Mouse (Mus musculus): Measurements from ENCODE around the gene 4930442H23Rik.
"Not testable (repeated sequence)": the region's sequence is repeated elsewhere in the genome, so short reads cannot be mapped to it uniquely, and the experiment has no call there.

The 4930442H23Rik gene

GRCm38 (mm10) chr10:81198230-81198629, 14.6 kb upstream of the 4930442H23Rik start:
- DNase-seq (ENCODE audit: extremely low spot score), result peak; percentile 68

GRCm38 (mm10) chr10:81197305-81197704, 13.7 kb upstream of the 4930442H23Rik start:
- DNase-seq (ENCODE audit: extremely low spot score), result no peak

- DNase-seq (ENCODE audit: extremely low spot score), result no peak
These were observed 12.9 kb upstream of the 4930442H23Rik start for GRCm38 (mm10) chr10:81196470-81197065.

DNA sequence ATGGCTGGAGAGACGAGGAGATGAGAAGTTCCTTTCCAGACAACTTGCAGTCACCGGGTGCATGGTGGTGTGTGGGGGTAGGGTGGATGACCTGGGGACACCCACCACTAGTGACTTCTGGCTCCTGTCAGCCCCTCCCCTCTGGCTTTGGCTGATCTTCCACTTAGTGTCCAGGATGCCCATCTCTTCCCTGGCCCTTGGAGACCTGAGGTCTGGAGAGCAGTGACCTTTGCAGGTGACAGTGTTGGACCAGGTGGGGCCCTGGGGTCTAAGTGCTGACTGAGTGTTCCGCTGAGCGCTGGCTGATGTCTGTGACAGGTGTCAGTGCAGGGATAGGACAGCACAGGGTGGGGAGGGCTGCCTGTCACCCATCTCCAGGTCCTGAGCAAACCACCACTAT, 11.7 kb upstream of the 4930442H23Rik start:
- DNase-seq (ENCODE audit: extremely low spot score), result no peak

DNA sequence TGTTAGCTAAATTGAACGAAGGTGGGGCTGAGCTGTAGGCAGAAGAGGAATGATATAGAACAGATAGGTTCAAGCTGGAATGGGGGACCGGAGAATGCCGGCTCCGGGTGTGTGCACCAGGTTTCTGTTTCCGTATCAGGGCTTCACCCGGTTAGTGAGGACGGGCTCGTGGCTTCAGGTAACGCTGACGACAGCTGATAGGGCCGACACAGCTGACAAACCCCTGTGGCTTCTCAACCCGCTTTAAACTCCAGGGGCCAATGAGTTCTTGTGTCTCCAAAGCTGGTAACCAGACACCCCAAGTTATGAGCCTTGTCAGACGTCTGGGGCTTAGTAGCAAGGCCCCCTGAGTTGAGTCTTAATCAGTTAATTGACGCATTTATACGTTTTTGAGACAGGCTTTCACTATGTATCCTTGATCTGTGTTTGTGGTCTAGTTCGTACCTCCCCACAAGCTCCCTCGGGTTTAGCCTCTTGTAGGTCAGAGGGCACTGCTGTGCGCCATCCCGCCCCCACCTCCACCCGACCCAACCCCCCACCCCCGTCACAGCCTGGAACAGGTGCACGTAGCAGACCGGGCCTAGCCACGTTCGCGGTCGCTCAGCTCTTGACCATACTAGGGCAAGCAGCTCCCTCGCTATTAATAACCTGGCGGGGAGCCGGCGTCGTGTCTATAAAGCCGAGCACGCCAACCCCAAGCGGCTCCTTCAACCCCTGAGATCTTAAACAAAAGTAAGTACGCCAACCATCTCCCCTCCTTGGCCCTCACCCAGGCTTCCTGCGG, 10.5 kb upstream of the 4930442H23Rik start:
- DNase-seq (ENCODE audit: extremely low spot score), result no peak

DNA sequence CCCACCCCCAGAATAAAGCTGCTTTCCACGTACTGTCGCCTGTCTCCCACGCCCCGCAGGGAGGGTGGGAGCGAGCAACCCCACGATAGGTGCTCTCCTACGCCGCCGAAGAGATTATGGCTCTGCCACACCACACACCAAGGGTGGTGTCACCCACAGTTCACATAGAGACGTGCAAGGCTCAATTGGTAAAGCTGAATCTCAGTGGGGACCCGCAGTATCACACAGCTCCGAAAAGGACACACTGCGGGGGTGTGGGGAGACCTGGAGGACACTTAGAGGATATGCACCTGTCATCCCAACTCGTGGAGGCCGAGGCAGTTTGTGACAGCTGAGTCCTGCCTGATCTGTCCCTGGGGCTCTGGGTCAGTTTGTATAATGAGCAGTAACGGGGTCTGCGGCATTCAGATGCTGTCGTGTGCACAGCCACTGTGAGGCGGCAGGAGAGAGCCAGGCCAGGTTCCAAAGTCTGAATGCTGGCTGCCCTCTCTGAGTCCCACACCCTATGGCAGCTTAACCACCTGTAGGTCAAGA, 9.4 kb upstream of the 4930442H23Rik start:
- DNase-seq (ENCODE audit: extremely low spot score), result no peak

GRCm38 (mm10) chr10:81192270-81192967, 8.8 kb upstream of the 4930442H23Rik start:
- peak; percentile 81 for DNase-seq (ENCODE audit: extremely low spot score)

DNA sequence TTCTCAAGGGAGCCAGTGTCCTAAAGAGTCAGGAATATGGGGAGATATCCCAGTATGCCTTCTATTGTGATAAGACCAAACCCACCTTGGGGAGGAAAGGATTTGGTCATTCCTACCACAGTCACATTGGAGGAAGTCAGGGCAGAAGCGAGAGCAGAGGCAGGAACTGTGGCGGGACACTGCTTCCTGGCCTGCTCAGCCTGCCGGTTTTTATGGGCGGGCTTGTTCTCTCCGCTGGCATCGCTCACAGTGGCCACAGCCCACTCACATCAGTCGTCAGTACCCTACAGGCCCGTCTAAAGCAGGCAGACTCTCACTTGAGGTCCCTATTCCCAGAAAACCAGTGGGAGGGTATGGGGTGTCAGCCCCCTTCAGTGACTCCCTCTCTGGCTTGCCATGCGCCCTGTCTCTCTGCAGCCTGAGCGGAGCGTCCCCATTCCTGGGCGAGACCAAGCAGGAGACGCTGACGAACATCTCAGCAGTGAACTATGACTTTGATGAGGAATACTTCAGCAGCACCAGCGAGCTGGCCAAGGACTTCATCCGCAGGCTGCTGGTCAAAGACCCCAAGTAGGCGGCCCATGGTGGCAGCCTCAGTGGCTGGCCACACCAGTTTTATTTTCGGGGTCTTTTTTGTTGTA, 7.8 kb upstream of the 4930442H23Rik start:
- no peak for DNase-seq (ENCODE audit: extremely low spot score)

- no peak for DNase-seq (ENCODE audit: extremely low spot score)
These were observed 7.3 kb upstream of the 4930442H23Rik start for GRCm38 (mm10) chr10:81190912-81191321.

DNA sequence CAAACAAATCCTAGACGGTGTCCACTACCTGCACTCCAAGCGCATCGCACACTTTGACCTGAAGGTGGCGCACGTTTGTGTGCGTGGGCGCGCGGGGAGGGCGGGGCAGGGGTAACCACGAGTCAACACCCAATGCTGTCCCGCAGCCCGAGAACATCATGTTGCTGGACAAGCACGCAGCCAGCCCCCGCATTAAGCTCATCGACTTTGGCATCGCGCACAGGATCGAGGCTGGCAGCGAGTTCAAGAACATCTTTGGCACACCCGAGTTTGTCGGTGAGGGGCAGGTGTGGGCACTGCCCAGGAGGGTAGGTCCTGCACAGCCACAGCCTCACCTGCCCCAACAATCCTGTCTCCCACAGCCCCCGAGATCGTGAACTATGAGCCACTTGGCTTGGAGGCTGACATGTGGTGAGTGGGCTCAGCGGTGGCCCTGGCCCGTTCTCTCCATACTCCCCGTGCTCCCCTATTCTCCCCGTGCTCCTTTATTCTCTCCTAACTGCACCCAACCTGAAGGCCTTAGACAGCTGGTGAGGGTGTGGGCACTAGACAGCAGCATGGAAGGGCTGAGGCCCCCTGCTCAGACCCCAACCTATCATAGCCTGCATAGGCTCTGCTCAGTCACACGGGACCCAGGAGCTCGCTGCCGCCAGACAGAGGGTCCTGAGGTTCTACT, 6.7 kb upstream of the 4930442H23Rik start:
- DNase-seq (ENCODE audit: extremely low spot score), result no peak

GRCm38 (mm10) chr10:81189821-81190220, 6.2 kb upstream of the 4930442H23Rik start:
- DNase-seq (ENCODE audit: extremely low spot score), result no peak

DNA sequence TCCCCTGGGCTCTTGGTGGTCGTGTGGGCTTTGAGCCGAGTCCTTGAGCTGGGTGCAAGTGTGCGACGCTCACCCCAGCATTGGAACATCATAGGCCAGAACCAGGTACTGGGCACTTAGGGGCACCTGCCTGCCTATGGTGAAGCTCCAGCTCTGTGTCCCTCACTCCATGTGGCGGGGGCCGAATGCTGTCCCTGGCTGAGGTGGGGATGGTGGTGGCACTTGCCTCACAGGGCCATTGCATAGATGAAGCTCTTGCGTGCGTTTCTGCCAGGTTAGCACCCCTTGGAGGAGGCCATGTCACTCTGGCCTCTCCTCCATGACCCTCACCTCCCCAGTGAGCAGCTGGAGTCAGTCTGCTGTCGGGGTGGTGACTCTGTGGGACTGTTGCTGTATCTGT, 3.5 kb upstream of the 4930442H23Rik start:
- no peak for DNase-seq (ENCODE audit: extremely low spot score)

DNA sequence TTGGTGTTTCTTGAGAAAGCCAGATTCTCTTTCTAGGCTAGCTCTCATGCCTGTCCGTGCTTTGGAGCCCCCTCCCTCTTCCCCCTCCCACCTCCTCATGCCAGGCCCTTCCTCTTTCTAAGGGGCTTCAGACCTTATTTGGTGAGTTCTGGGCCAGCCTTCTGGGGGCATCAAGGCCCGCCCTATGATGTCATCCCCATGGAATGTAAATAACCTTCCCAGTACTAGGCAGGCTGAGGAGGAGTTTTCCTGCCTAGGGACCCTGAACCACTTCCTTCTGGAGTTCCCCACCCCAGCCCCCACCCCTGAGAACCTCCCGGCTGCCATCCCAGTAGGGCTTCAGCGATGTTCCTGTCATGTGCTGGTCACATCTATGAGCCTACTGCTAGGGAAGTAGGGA, 1.1 kb upstream of the 4930442H23Rik start:
- DNase-seq (ENCODE audit: extremely low spot score), result no peak

DNA sequence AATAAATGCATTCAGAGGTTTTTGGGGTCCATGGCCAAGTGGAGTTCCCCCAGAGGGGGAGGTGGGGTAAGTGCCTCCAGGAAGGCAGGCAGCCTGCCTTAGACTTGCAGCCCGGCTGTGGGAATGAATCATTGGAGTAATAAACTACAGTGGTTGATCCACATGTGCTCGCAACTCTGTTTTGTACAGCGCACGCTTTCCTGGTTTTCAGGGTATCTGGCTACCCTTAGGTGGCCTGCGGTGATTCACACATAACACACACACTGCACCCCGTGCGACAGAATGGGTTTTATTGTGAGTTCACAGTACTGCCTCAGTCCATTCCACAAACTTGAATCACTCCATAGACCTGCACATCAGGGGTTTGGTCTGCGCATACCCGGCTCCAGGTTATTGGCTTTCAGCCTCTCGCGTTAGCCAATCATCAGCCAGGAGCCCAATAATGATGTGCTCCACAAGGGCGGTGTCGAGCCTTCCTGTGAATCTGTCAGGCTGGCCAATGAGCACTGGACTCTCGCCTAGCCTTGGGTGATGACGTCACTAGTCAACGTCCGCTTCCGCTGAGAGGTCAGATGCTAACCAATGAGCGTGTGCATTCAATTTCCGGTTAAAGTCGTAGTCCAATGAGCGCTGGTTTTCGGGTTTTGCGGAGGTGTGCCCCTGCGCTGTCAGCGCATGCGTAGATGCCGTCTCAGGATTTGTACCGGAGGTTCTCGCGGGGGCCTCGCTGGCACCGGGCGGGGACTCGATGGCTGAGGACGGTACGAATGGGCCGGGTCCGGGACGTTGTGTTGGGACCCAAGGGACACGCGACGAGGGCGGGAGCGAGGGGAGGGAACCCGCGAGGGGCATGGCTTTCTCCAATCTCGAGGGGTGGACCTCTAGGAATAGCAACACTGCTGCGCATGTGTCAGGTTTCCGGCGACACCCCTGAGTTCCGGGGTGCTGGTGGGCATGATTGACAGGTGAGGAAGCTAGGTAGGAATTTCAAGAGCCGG, 1.0 kb downstream of the 4930442H23Rik start, which contains the start of gene Dapk3:
Gene Dapk3, plus strand, starts transcription at position 670 of the 998 bp plus-strand sequence.
- peak; percentile 99 for DNase-seq (ENCODE audit: extremely low spot score)

DNA sequence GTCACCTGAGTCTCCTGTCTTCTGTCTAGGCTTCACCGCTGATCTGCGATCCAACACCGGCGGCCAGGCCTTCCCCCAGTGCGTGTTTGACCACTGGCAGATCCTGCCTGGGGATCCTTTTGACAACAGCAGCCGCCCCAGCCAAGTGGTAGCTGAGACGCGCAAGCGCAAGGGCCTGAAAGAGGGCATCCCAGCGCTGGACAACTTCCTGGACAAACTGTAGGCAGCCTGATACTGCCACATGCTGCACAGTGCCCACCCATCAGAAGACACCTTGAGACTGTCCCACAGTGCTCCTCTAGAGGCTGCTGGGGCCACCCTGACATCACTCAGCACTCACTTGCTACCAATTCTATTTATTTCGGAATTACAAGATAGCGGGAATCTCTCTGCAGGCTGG, 1.8 kb downstream of the 4930442H23Rik start:
- not testable (repeated sequence) for DNase-seq (ENCODE audit: extremely low spot score)

DNA sequence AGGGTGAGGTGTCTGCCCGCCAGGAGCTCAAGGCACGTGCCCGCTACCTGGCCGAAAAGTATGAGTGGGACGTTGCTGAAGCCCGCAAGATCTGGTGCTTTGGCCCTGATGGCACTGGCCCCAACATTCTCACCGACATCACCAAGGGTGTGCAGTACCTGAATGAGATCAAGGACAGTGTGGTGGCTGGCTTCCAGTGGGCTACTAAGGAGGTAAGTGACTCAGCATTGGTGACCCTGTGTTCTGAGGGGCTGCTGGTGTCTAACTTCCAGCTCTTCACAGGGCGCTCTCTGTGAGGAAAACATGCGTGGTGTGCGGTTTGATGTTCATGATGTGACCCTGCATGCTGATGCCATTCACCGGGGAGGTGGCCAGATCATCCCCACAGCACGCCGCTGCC, 2.7 kb downstream of the 4930442H23Rik start:
- no peak for DNase-seq (ENCODE audit: extremely low spot score)

GRCm38 (mm10) chr10:81179451-81180342, 4.0 kb downstream of the 4930442H23Rik start:
- no peak for DNase-seq (ENCODE audit: extremely low spot score)

- DNase-seq (ENCODE audit: extremely low spot score), result no peak
These were observed 4.7 kb downstream of the 4930442H23Rik start for GRCm38 (mm10) chr10:81178927-81179326.

All from embryo, embryonic 9.5 days (tissue).